9 mouse cellular contexts compared by ENCODE assay signal in the genomic region with DNA sequence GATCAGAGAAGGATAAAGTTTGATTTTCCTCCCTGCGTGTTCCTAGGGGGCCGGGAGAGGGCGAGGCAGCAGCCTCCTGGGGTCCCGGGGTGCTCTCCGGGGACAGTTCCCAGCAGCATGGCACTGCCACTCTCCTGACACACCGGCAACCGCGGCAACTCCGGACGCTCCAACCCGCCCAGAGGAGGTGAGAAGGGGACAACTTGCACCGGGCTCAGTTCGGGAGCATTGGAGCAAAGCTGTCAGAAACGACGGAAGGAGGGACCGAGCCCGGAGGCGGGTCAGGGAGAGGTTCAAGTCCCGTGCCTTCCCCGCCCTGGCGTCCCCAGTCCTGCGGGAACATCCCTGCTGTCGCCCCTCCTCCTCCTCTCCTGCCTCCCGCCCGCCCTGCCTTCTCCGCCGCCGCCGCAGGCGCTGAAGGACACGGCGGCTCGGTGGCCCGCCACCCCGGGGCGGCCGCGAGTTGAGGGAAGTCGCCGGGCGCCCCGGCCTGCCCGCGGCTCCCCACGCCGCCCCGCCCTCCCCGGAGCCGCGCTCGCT. TPM values are rescaled to one million over a fixed set of nuclear protein-coding genes. Genes with fewer than 3 reads are reported as not detected.
A peak's percentile ranks its signal among the peaks of the same experiment; 100 is the strongest.
DNase-seq lines count a peak whose midpoint lies in the region; ATAC-seq and TF ChIP-seq lines count a peak whose summit lies in the region.
"Had no signal": no experiment of that assay in that cellular context is flagged by ENCODE, and none has a peak within 500 bp of the region (broad histone marks: within the 10 kb centered on the region; RNA-seq: fewer than 3 reads in every experiment).

TSS of gene Gm10322 (plus strand) at position 83 of the 540 bp plus-strand sequence.

- no peak for TF ChIP-seq POLR2A in MEL (IDR thresholded peaks at IDR 0.05; ENCODE audit: control insufficient read depth in 1 of 2, insufficient read depth in 1 of 2, low read depth in 1 of 2, low read length in 2 of 2, poor library complexity in 1 of 2)

- H3K27ac ChIP-seq in MEL (ENCODE audit: control insufficient read depth, low read depth, low read length) = no peak within 1 kb of the TSS
- H3K27ac ChIP-seq in brown adipose tissue, adult 24 weeks (replicated peaks; ENCODE audit: low read depth, low read length) = peak within 1 kb of the TSS; percentile 4
- peak within 1 kb of the TSS; percentile 62; the same call in 1 of the 2 replicates for H3K27ac ChIP-seq in forebrain, embryonic 11.5 days (ENCODE audit: low read depth, low read length)
- peak within 1 kb of the TSS; percentile 85 for H3K27ac ChIP-seq in heart, postnatal 0 days (ENCODE audit: low read depth)

- H3K79me2 ChIP-seq in MEL (ENCODE audit: control insufficient read depth, insufficient read depth, low read length, poor library complexity) = peaks cover 13% of the 10 kb centered on the region

- peak; percentile 79 for ATAC-seq in forebrain, embryonic 11.5 days (replicated peaks; ENCODE audit: low FRiP score)
- peak; percentile 82 for ATAC-seq in heart, postnatal 0 days (ENCODE audit: insufficient read depth, low read depth)

- TF ChIP-seq EP300 in MEL (IDR thresholded peaks at IDR 0.05; ENCODE audit: low read depth in 1 of 2, low read length in 2 of 2) = no peak
- no peak for TF ChIP-seq EP300 in heart, postnatal 0 days (IDR thresholded peaks at IDR 0.05; ENCODE audit: low read depth)

- peak within 1 kb of the TSS; percentile 81 for H3K9ac ChIP-seq in MEL (ENCODE audit: control insufficient read depth, low read depth, low read length, poor library complexity, severe bottlenecking)
- H3K9ac ChIP-seq in forebrain, embryonic 11.5 days (ENCODE audit: low read length) = peak within 1 kb of the TSS; percentile 90
- peak within 1 kb of the TSS; percentile 85 for H3K9ac ChIP-seq in heart, postnatal 0 days (replicated peaks; ENCODE audit: low read depth, low read length)

- peaks cover 0 to 6% of the 10 kb centered on the region in 2 experiments; a peak in 2 of 4 replicates for H3K36me3 ChIP-seq in MEL (ENCODE audit: control insufficient read depth in 1 of 2, insufficient read depth in 2 of 2, low read length in 2 of 2)
- H3K36me3 ChIP-seq in forebrain, embryonic 11.5 days (ENCODE audit: control insufficient read depth, insufficient read depth, low read length) = no peaks in the 10 kb centered on the region
- no peaks in the 10 kb centered on the region for H3K36me3 ChIP-seq in heart, postnatal 0 days (replicated peaks; ENCODE audit: control insufficient read depth, insufficient read depth, low read length)

- 0% methylated on average over 29 of the region's 51 CpGs for WGBS in forebrain, embryonic 11.5 days
- 1% methylated on average over 39 of the region's 51 CpGs for WGBS in heart, postnatal 0 days

- TF ChIP-seq CTCF in MEL (IDR thresholded peaks at IDR 0.05 in 2 of 3, conservative IDR thresholded peaks at IDR 0.05 in 1 of 3; ENCODE audit: control insufficient read depth in 1 of 3, insufficient read depth in 1 of 3, low read depth in 2 of 3, low read length in 3 of 3, poor library complexity in 1 of 3, severe bottlenecking in 1 of 3) = peak in 1 of 3 experiments; percentile 8; a peak in 1 of 6 replicates
- TF ChIP-seq CTCF in heart, postnatal 0 days (IDR thresholded peaks at IDR 0.05; ENCODE audit: low read depth) = no peak

- no peak for TF ChIP-seq RAD21 in MEL (IDR thresholded peaks at IDR 0.05; ENCODE audit: low read depth, low read length)

- H3K4me1 ChIP-seq in MEL (ENCODE audit: control insufficient read depth in 1 of 2, insufficient read depth in 2 of 2, low read length in 2 of 2) = peaks cover 0 to 14% of the 10 kb centered on the region in 2 experiments; a peak in 3 of 4 replicates
- peaks cover 8% of the 10 kb centered on the region for H3K4me1 ChIP-seq in brown adipose tissue, adult 24 weeks (ENCODE audit: control insufficient read depth, insufficient read depth, insufficient read length, low read length)
- no peaks in the 10 kb centered on the region for H3K4me1 ChIP-seq in forebrain, embryonic 11.5 days (replicated peaks; ENCODE audit: control insufficient read depth, insufficient read depth, low read length)
- H3K4me1 ChIP-seq in heart, postnatal 0 days (ENCODE audit: control insufficient read depth, insufficient read depth) = peaks cover 24% of the 10 kb centered on the region

- H3K4me3 ChIP-seq in MEL (ENCODE audit: control insufficient read depth in 1 of 2, insufficient read depth in 1 of 2, low read depth in 2 of 2, low read length in 2 of 2) = peak within 1 kb of the TSS; percentile 57 to 87
- peak within 1 kb of the TSS; percentile 82 for H3K4me3 ChIP-seq in brown adipose tissue, adult 24 weeks (ENCODE audit: insufficient read depth, low read depth, low read length)
- peak within 1 kb of the TSS; percentile 90 for H3K4me3 ChIP-seq in forebrain, embryonic 11.5 days (ENCODE audit: low read depth, low read length)
- H3K4me3 ChIP-seq in heart, postnatal 0 days (ENCODE audit: low read depth, low read length) = peak within 1 kb of the TSS; percentile 88

- peak; percentile 71 for DNase-seq in MEL (ENCODE audit: low read depth, low spot score)
- peak; percentile 82 for DNase-seq in forebrain, embryonic 11.5 days (ENCODE audit: low spot score)
- peak; percentile 67 for DNase-seq in heart, postnatal 0 days (ENCODE audit: low spot score)
- peak; percentile 77 to 90 for DNase-seq in kidney, postnatal 25 days
- peak; percentile 84 for DNase-seq in lung, postnatal 10 days
- peak; percentile 72 for DNase-seq in ovary, postnatal 36 days (ENCODE audit: low spot score)
- peak; percentile 80 for DNase-seq in yolk sac, embryonic 10.5 days (ENCODE audit: low spot score)

- no peaks in the 10 kb centered on the region for H3K27me3 ChIP-seq in MEL (ENCODE audit: control insufficient read depth in 1 of 2, insufficient read depth in 2 of 2, low read length in 2 of 2)
- no peaks in the 10 kb centered on the region for H3K27me3 ChIP-seq in forebrain, embryonic 11.5 days (ENCODE audit: control insufficient read depth, insufficient read depth, low read length)
- H3K27me3 ChIP-seq in heart, postnatal 0 days (ENCODE audit: control insufficient read depth, insufficient read depth, low read length) = no peaks in the 10 kb centered on the region

- H3K9me3 ChIP-seq in MEL (replicated peaks; ENCODE audit: insufficient read depth, low read length) = no peaks in the 10 kb centered on the region
- H3K9me3 ChIP-seq in forebrain, embryonic 11.5 days (ENCODE audit: control insufficient read depth, low read length) = no peaks in the 10 kb centered on the region
- H3K9me3 ChIP-seq in heart, postnatal 0 days (replicated peaks; ENCODE audit: control insufficient read depth, low read length) = no peaks in the 10 kb centered on the region

- H3K4me2 ChIP-seq in forebrain, embryonic 11.5 days (ENCODE audit: low read depth, low read length, severe bottlenecking) = peak within 1 kb of the TSS; percentile 90
- peak within 1 kb of the TSS; percentile 83 for H3K4me2 ChIP-seq in heart, postnatal 0 days (ENCODE audit: low read depth, low read length)

TF ChIP-seq in MEL, 35 proteins besides CTCF, POLR2A, EP300 and RAD21:
- no peak for TF ChIP-seq GABPA (IDR thresholded peaks at IDR 0.05; ENCODE audit: low read depth, low read length)
- TF ChIP-seq MYC (IDR thresholded peaks at IDR 0.05; ENCODE audit: low read depth, low read length) = no peak
- TF ChIP-seq ZC3H11A (IDR thresholded peaks at IDR 0.05; ENCODE audit: low read depth, low read length) = no peak
- no peak for TF ChIP-seq CHD1 (IDR thresholded peaks at IDR 0.05; ENCODE audit: low read depth, low read length)
- TF ChIP-seq SIN3A (IDR thresholded peaks at IDR 0.05; ENCODE audit: low read length) = peak; percentile 68; the same call in 1 of the 2 replicates
- peak; percentile 43; the same call in 1 of the 2 replicates for TF ChIP-seq MXI1 (IDR thresholded peaks at IDR 0.05; ENCODE audit: low read depth, low read length)
- TF ChIP-seq BHLHE40 (IDR thresholded peaks at IDR 0.05; ENCODE audit: borderline replicate concordance, low read depth, low read length) = peak; percentile 35; the same call in 1 of the 2 replicates
- no peak for TF ChIP-seq NELFE (IDR thresholded peaks at IDR 0.05; ENCODE audit: low read depth, low read length)
- no peak for TF ChIP-seq UBTF (IDR thresholded peaks at IDR 0.05; ENCODE audit: borderline replicate concordance, insufficient read depth, low read depth, low read length)

RNA-seq across cellular contexts. Expression of gene Gm10322, which starts in this region (rescaled TPM):
- 0.58 TPM in 1 of 2 replicates, not detected in the other for total RNA-seq in MEL (2012; rRNA removed)
- not detected for polyA plus RNA-seq in MEL (2012; ENCODE audit: insufficient read depth in 1 of 2, insufficient read length in 2 of 2, low read depth in 1 of 2, low replicate concordance in 2 of 2, missing spikeins in 1 of 2)
- polyA plus RNA-seq in brown adipose tissue, adult 24 weeks (2012; ENCODE audit: insufficient read depth, insufficient read length, missing spikeins) = not detected in 2 replicates
- polyA plus RNA-seq in forebrain, embryonic 11.5 days (2014; fragmentation: Nextera tagmentation; extraction: Ambion mirVana) = not detected in 2 replicates
- not detected in 2 replicates for total RNA-seq in heart, postnatal 0 days (2014; rRNA removed; ENCODE audit: low replicate concordance)
- not detected in 2 replicates for polyA plus RNA-seq in heart, postnatal 0 days (2015; fragmentation: Nextera tagmentation; extraction: Ambion mirVana)
- polyA plus RNA-seq: frontal cortex, adult 2 months had no signal

Comparison
In these comparisons a context has a peak if more than half of its experiments do, and no peak if none do; other contexts are left out.
1. Peak in DNase-seq, H3K4me3 ChIP-seq and H3K9ac ChIP-seq in MEL; RNA of the gene not detected or under 1 TPM.
2. Peak in DNase-seq, ATAC-seq, H3K4me3 ChIP-seq, H3K27ac ChIP-seq, H3K9ac ChIP-seq and H3K4me2 ChIP-seq in forebrain, embryonic 11.5 days; RNA of the gene not detected or under 1 TPM.
3. Peak in DNase-seq, ATAC-seq, H3K4me3 ChIP-seq, H3K27ac ChIP-seq, H3K9ac ChIP-seq and H3K4me2 ChIP-seq in heart, postnatal 0 days; RNA of the gene not detected or under 1 TPM.